Mouse (Mus musculus) spleen, postnatal 0 days (tissue): ENCODE results near the gene Olfr827. TPM values are rescaled to one million over a fixed set of nuclear protein-coding genes. Genes with fewer than 3 reads are reported as not detected.

Experiments
- polyA plus RNA-seq: library from polyadenylated mRNA; unstranded; fragments of >200 nt; fragmentation: Nextera tagmentation; extraction: Ambion mirVana; gene quantifications from 2 replicates; pipeline ENCODE4 v1.2.1, GENCODE M21; 2015

The Olfr827 gene
- polyA plus RNA-seq = not detected in 2 replicates

GRCm38 (mm10) chr10:130214303-130214702 is at the start of gene Olfr827:
TSS of gene Olfr827 (minus strand) at chr10:130214403.

DNA sequence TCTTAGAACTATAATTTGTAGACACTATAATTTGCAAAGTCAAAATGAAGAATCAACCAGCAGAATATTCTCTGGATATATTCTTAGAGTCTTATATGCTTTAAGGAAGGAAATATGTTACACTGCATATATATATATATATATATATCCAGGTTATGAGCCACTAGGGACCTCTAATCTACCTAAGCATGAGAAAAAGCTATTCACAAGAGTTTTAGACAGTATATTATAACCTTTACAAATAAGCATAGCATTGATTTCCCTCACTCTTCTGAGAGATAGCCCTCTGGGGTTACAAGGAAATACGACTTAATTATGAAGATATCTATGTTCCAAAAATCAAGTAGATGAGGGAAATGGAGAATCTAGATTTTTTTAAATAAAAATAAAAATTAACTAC is 30.1 kb downstream of the Olfr827 start, which contains the start of gene Olfr826:
Olfr826 (minus strand) TSS at position 101 of the 400 bp plus-strand sequence.

DNA sequence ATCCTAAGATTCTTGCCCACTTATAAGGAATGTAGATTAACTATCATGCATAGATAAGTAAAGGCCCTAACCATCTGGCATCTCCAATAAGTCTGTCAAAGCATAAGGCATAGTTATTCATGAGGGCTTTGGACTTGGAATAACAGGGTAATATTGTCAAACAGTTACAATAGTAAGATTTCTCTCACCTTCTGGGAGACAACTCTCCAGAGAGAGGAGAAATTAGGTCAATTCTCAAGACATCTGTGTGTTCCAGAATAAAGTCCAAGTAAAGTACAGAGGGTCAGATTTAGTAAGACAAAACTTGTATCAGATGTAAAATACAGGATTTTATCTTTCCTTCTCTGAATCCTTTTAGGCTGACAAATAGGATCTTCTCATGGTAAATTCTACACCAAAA is 47.5 kb downstream of the Olfr827 start, which contains the start of gene Olfr825:
Olfr825 (minus strand) TSS at position 101 of the 400 bp plus-strand sequence.

Other genes starting within 250 kb of the Olfr827 start
- not detected in 2 replicates for gene Olfr819, start 247.1 kb downstream of the Olfr827 start, polyA plus RNA-seq
- gene Olfr247, start 238.3 kb downstream of the Olfr827 start, polyA plus RNA-seq = not detected in 2 replicates
- gene Gm10310, start 229.3 kb downstream of the Olfr827 start, polyA plus RNA-seq = not detected in 2 replicates
- gene Olfr820, start 201.8 kb downstream of the Olfr827 start, polyA plus RNA-seq = not detected in 2 replicates
- gene Olfr821, start 184.1 kb downstream of the Olfr827 start, polyA plus RNA-seq = not detected in 2 replicates
- gene Olfr822, start 143.2 kb downstream of the Olfr827 start, polyA plus RNA-seq = not detected in 2 replicates
- not detected in 2 replicates for gene Olfr823, start 99.0 kb downstream of the Olfr827 start, polyA plus RNA-seq
- gene Olfr824, start 84.4 kb downstream of the Olfr827 start, polyA plus RNA-seq = not detected in 2 replicates
- gene Olfr825, start 47.6 kb downstream of the Olfr827 start, polyA plus RNA-seq = not detected in 2 replicates
- gene Olfr826, start 30.2 kb downstream of the Olfr827 start, polyA plus RNA-seq = not detected in 2 replicates
- not detected in 2 replicates for gene Neurod4, start 65.8 kb upstream of the Olfr827 start, polyA plus RNA-seq
- 7.5 and 10.8 TPM in 2 replicates for gene Tespa1, start 108.5 kb upstream of the Olfr827 start, polyA plus RNA-seq
- gene Vmn2r84, start 179.9 kb upstream of the Olfr827 start, polyA plus RNA-seq = 0.08 and 0.17 TPM in 2 replicates
- not detected in 2 replicates for gene Vmn2r85, start 215.3 kb upstream of the Olfr827 start, polyA plus RNA-seq
- not detected in 2 replicates for gene Vmn2r86, start 241.6 kb upstream of the Olfr827 start, polyA plus RNA-seq